ENCODE assay signal across 8 mouse cellular contexts in the genomic region with DNA sequence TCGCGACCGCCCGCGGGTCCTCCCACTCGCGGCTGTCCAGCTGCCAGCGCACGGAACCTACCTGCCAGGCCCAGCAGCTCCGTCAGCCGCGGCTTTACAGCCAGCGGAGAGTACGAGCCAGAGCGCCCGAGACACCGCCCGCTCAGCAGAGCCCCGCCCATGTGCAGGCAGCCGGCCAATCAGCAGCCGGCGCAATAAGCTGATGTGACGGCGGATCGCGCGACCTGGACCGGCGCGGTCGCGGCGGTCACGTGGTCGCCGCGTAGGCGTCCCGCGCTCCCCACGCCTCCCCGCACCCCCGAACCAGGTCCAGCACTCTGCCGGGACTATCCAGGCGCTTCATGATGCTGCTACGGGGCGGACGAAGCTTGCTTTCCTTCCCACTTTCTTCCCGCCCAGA. TPM values are rescaled to one million over a fixed set of nuclear protein-coding genes. Genes with fewer than 3 reads are reported as not detected.
DNase-seq lines count a peak whose midpoint lies in the region; ATAC-seq lines count a peak whose summit lies in the region.

A gene (minus strand): TSS at position 112 of the 400 bp plus-strand sequence.

- H3K36me3 ChIP-seq in hindbrain, embryonic 11.5 days (ENCODE audit: control insufficient read depth, insufficient read depth, low read length), result 0 out of 2 replicates have a peak, but pooled peaks cover 2% of the 10 kb centered on the region

- peak within 1 kb of the TSS; percentile 61 for H3K4me2 ChIP-seq in hindbrain, embryonic 11.5 days (replicated peaks; ENCODE audit: low read depth, low read length)

- H3K27ac ChIP-seq in hindbrain, embryonic 11.5 days (ENCODE audit: low read depth, low read length), result peak within 1 kb of the TSS; percentile 84

- no peaks in the 10 kb centered on the region for H3K4me1 ChIP-seq in hindbrain, embryonic 11.5 days (replicated peaks; ENCODE audit: control insufficient read depth, insufficient read depth, low read length)

- DNase-seq in MN1 (ENCODE audit: low spot score), result peak; percentile 94
- peak; percentile 95 for DNase-seq in cerebellum, adult 9-10 months
- peak; percentile 84 to 95 for DNase-seq in frontal cortex, adult 2 months (ENCODE audit: extremely low spot score in 1 of 2, low spot score in 1 of 2)
- DNase-seq in hindbrain, embryonic 11.5 days (ENCODE audit: low spot score), result peak; percentile 93
- DNase-seq in layer of hippocampus, postnatal 10 days (ENCODE audit: low spot score in 2 of 2), result peak; percentile 93 to 96
- DNase-seq in lung, postnatal 10 days, result peak; percentile 96
- peak; percentile 95 for DNase-seq in ovary, postnatal 36 days (ENCODE audit: low spot score)
- peak; percentile 92 for DNase-seq in thymus, postnatal 25 days

- WGBS in hindbrain, embryonic 11.5 days, result under 1% methylated on average over 48 of the region's 49 CpGs

- no peaks in the 10 kb centered on the region for H3K27me3 ChIP-seq in hindbrain, embryonic 11.5 days (ENCODE audit: control insufficient read depth, insufficient read depth, low read length)

- peak within 1 kb of the TSS; percentile 86 for H3K9ac ChIP-seq in hindbrain, embryonic 11.5 days (ENCODE audit: low read depth, low read length)

- H3K4me3 ChIP-seq in hindbrain, embryonic 11.5 days (ENCODE audit: low read depth, low read length), result peak within 1 kb of the TSS; percentile 89

- no peaks in the 10 kb centered on the region for H3K9me3 ChIP-seq in hindbrain, embryonic 11.5 days (ENCODE audit: control insufficient read depth, low read length)

- peak; percentile 99 for ATAC-seq in hindbrain, embryonic 11.5 days (ENCODE audit: low FRiP score)

RNA-seq across cellular contexts. Expression of the gene that starts here (rescaled TPM):
- polyA plus RNA-seq in frontal cortex, adult 2 months (2012; rRNA removed), result 61.8 and 66.2 TPM in 2 replicates
- 73.3 and 80.9 TPM in 2 replicates for polyA plus RNA-seq in hindbrain, embryonic 11.5 days (2014; fragmentation: Nextera tagmentation; extraction: Ambion mirVana)
- total RNA-seq in layer of hippocampus, postnatal 10 days (2021), result 10 to 100 TPM; 57.9 to 63.4 TPM

Comparison
In these comparisons a context has a peak if more than half of its experiments do, and no peak if none do; other contexts are left out.
1. Peak in every context shown above with its lines: DNase-seq, ATAC-seq, H3K4me3 ChIP-seq and H3K27ac ChIP-seq.